Mouse (Mus musculus) liver, adult 2 months (tissue): ENCODE results near the gene Ipmk. TPM values are rescaled to one million over a fixed set of nuclear protein-coding genes. Genes with fewer than 3 reads are reported as not detected.
A peak's percentile ranks its signal among the peaks of the same experiment; 100 is the strongest.

ENCODE experiments used
- DNase-seq: peaks from one replicate; pipeline ENCODE4 v3.0.0-alpha.2; 2011; ENCODE audit warnings: low read depth, low spot score; ENCODE audit errors: extremely low read depth
- H3K27ac ChIP-seq: fragments of 200-500 bp; replicated peaks from 2 replicates; pipeline ENCODE4 v1.5.1; 2012; ENCODE audit warnings: low read depth, mild to moderate bottlenecking, control low read depth, inconsistent platforms, low read length; ENCODE audit not compliant: insufficient read depth
- H3K27me3 ChIP-seq: fragments of 200-500 bp; 2 replicates; pipeline ENCODE4 v1.6.1; 2012; ENCODE audit warnings: mild to moderate bottlenecking, moderate library complexity, low read length, inconsistent platforms; ENCODE audit not compliant: control insufficient read depth, insufficient read depth
- H3K36me3 ChIP-seq: fragments of 200-500 bp; 2 replicates; pipeline ENCODE4 v1.6.1; 2012; ENCODE audit warnings: low read length, inconsistent platforms; ENCODE audit not compliant: control insufficient read depth, insufficient read depth
- H3K4me1 ChIP-seq: fragments of 200-500 bp; 2 replicates; pipeline ENCODE4 v1.6.1; 2011; ENCODE audit warnings: low read length; ENCODE audit not compliant: control insufficient read depth, insufficient read depth
- H3K4me3 ChIP-seq: fragments of 200-500 bp; 2 replicates; pipeline ENCODE4 v1.5.1; 2011; ENCODE audit warnings: low read depth, mild to moderate bottlenecking, control low read depth, low read length, moderate library complexity; ENCODE audit not compliant: insufficient read depth
- H3K79me2 ChIP-seq: fragments of 200-500 bp; 2 replicates; pipeline ENCODE4 v1.6.1; 2012; ENCODE audit warnings: inconsistent platforms, mild to moderate bottlenecking, low read length, moderate library complexity; ENCODE audit not compliant: control insufficient read depth, insufficient read depth
- H3K9ac ChIP-seq: fragments of 200-500 bp; 2 replicates; pipeline ENCODE4 v1.6.1; 2012; ENCODE audit warnings: low read depth, mild to moderate bottlenecking, control low read depth, inconsistent platforms, low read length
- CTCF ChIP-seq: fragments of 200-500 bp; IDR thresholded peaks from 2 replicates; pipeline ENCODE4 v1.5.1; 2011; ENCODE audit warnings: low read depth, low read length, control low read depth
- POLR2A ChIP-seq: fragments of 200-500 bp; IDR thresholded peaks from 2 replicates; pipeline ENCODE4 v1.6.1; 2011; ENCODE audit warnings: low read length, control low read depth; ENCODE audit not compliant: insufficient read depth; ENCODE audit errors: extremely low read depth
- WGBS: fragments of 180-500 bp; shearing (Covaris S2); methylation state at CpG from one replicate; pipeline ENCODE4 v1.1.7; 2018; 5-methylcytosine and 5-hydroxymethylcytosine counted together
- polyA plus RNA-seq: library from polyadenylated mRNA; depleted of rRNA; stranded (reverse); fragments of >200 nt; gene quantifications from 2 replicates; pipeline ENCODE4 v1.2.3, GENCODE M21; 2012
- total RNA-seq: library from RNA; depleted of rRNA; stranded (reverse); fragments of >200 nt; gene quantifications from 2 replicates; pipeline ENCODE4 v1.2.3, GENCODE M21; 2014

Ipmk gene
- total and polyA plus RNA-seq, 2 experiments: 11.6 to 46.2 TPM

DNA sequence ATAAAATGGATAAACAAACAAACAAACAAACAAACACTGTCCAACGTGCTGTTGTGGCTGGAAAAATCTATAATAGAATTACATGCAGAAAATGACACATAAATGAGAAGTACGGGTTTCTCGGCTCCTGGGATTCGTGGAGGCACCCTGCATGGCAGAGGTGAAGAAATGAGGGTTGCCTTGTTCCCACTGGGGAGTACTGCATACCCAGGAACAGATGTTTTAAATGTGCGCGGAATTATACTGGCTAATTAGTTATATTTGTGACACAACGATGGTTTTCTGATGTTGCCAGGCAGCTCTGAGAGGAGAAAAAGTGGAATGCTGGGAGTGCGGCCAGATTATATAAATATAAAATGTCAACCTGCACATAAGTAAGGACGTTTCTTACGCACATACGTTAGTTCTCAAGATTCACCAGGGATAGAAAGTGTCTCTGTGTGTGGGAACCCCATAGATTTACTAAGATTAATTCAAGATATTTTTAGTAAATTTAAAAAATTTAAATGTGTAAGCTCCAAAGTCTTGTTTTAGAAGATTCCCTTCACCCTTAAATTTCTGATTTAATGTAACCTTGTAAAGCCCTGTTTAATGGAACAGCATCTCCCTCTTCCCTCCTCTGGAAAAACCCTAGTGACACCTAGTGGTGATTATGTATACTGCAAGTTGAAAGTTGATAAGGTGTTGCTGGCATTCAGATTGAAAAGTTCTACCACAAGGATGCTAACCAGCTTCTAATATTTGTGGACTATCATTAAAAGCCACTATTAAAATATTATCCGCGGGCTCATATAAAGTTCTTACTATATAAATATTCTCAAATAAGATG lies 53.5 kb downstream of the Ipmk start:
- no peak overlapping the region for H3K9ac ChIP-seq
- H3K4me1 ChIP-seq: no peaks in the 10 kb centered on the region
- WGBS: 66% methylated on average over 13 of the region's 13 CpGs
- H3K27me3 ChIP-seq: no peaks in the 10 kb centered on the region
- no peak overlapping the region for H3K27ac ChIP-seq
- no peaks in the 10 kb centered on the region for H3K36me3 ChIP-seq
- DNase-seq: peak; percentile 62
- TF ChIP-seq POLR2A (no peak), CTCF (peak; percentile 56)
- H3K4me3 ChIP-seq: no peak overlapping the region
- H3K79me2 ChIP-seq: no peaks in the 10 kb centered on the region

DNA sequence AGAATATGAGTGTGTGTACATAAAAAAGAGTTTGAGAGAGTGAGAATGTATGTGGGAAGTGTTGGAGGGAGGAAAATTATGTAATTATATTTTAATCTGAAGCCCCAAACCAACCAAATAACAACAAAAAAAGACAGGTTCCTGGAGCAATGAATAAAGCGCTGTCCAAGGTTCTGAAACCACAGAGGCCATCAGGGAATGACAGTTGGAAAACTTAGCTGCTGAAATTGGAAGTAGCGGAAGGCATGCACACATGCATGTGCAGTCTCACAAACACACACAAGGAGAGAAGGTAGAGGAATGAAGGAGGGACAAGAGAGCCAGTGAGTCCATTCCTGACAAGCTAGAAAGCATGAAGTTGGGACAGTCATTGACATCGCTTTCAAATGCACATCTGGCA lies 56.1 kb downstream of the Ipmk start:
- no peak for DNase-seq
- H3K9ac ChIP-seq: no peak overlapping the region
- H3K27ac ChIP-seq: no peak overlapping the region
- H3K4me3 ChIP-seq: no peak overlapping the region
- H3K4me1 ChIP-seq: no peaks in the 10 kb centered on the region
- 66% methylated on average over 3 of the region's 3 CpGs for WGBS
- H3K27me3 ChIP-seq: no peaks in the 10 kb centered on the region
- no peaks in the 10 kb centered on the region for H3K79me2 ChIP-seq
- no peaks in the 10 kb centered on the region for H3K36me3 ChIP-seq
- TF ChIP-seq CTCF: no peak
- no peak for TF ChIP-seq POLR2A

DNA sequence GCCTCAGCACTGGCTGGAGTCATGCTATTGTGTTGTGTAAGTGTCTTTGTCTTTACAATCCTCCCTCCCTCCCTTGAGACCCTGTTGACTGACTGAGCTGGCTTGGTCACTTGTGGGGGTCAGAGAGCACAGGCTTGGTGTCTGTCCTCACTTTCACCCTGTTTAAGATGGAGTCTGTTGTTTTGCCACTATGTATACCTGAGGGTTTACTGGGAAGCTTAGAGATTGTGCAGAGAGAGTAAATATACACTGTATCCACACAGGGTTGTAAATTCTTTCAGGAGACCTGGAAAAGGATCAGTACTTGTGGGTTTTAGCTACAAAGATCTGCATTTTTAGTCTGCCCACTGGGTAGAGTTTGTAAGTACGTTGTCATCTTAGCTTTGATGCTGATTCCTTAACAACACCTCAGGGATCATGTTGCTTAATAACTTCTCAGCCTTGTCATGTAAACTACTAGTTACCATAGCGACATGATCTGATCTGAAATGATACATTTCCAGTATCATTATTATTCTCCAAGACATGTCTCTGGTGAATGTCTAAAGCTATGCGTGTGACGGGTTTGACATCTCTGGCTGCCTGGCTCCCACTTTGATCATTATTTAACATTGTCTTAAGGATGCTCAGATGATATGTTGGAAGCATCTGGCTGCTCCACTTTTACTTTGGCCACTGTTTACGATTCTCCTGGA lies 58.1 kb downstream of the Ipmk start:
- H3K27ac ChIP-seq: no peak overlapping the region
- no peaks in the 10 kb centered on the region for H3K4me1 ChIP-seq
- no peaks in the 10 kb centered on the region for H3K36me3 ChIP-seq
- 79% methylated on average over 5 of the region's 5 CpGs for WGBS
- no peak for TF ChIP-seq POLR2A
- no peak for TF ChIP-seq CTCF
- no peak overlapping the region for H3K4me3 ChIP-seq
- H3K27me3 ChIP-seq: no peaks in the 10 kb centered on the region
- no peak for DNase-seq
- no peak overlapping the region for H3K9ac ChIP-seq
- no peaks in the 10 kb centered on the region for H3K79me2 ChIP-seq

GRCm38 (mm10) chr10:71409948-71410347 lies 62.4 kb downstream of the Ipmk start:
- no peak overlapping the region for H3K27ac ChIP-seq
- no peaks in the 10 kb centered on the region for H3K4me1 ChIP-seq
- 68% methylated on average over 5 of the region's 5 CpGs for WGBS
- H3K79me2 ChIP-seq: no peaks in the 10 kb centered on the region
- TF ChIP-seq POLR2A (no peak), CTCF (no peak)
- DNase-seq: no peak
- no peaks in the 10 kb centered on the region for H3K27me3 ChIP-seq
- no peaks in the 10 kb centered on the region for H3K36me3 ChIP-seq
- H3K9ac ChIP-seq: no peak overlapping the region
- no peak overlapping the region for H3K4me3 ChIP-seq

- no peak overlapping the region for H3K9ac ChIP-seq
- 76% methylated on average over 12 of the region's 12 CpGs for WGBS
- no peak overlapping the region for H3K4me3 ChIP-seq
- H3K4me1 ChIP-seq: no peaks in the 10 kb centered on the region
- TF ChIP-seq POLR2A: no peak
- TF ChIP-seq CTCF: no peak
- no peak overlapping the region for H3K27ac ChIP-seq
- no peak for DNase-seq
- no peaks in the 10 kb centered on the region for H3K27me3 ChIP-seq
- H3K79me2 ChIP-seq: no peaks in the 10 kb centered on the region
- H3K36me3 ChIP-seq: no peaks in the 10 kb centered on the region
Observed at GRCm38 (mm10) chr10:71413401-71413800, 65.8 kb downstream of the Ipmk start.

DNA sequence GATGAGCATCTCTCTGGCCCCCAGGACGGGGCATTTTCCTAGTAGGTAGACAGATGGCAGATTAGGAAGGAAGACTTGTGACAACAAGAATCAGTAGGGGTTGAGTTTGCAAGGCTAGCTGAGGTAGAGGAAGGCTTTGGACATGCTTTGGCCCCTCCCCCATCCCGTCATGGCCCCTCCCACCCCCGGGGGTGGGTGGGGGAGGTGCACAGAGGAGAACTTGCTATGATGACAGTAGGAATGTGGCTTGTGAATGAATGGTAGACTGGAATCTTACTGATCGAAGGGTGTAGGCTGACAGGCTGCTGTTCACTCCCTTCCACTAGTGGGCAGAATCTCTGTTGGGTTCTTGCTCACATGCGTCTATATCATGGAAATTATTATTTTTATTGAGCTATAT lies 74.0 kb downstream of the Ipmk start:
- Histone ChIP-seq H3K36me3 (no peaks in the 10 kb centered on the region), H3K4me3 (no peak overlapping the region), H3K27ac (no peak overlapping the region), H3K4me1 (no peaks in the 10 kb centered on the region), H3K79me2 (no peaks in the 10 kb centered on the region), H3K27me3 (no peaks in the 10 kb centered on the region; the same call in 1 of the 2 replicates), H3K9ac (no peak overlapping the region)
- no peak for TF ChIP-seq CTCF
- no peak for TF ChIP-seq POLR2A
- WGBS: 50% methylated on average over 5 of the region's 5 CpGs
- no peak for DNase-seq
